Mouse (Mus musculus) spleen, adult 2 months (tissue): ENCODE measurements at regions not wholly inside any gene's neighbourhood (a gene's known extent, or its start where the extent isn't known, plus 50 kb on each side); places are given as distances from the start of the nearest gene placed in this dataset.

Source experiments
- CTCF ChIP-seq: fragments of 200-500 bp; IDR thresholded peaks from 2 replicates; pipeline ENCODE4 v1.5.1; 2011; ENCODE audit warnings: mild to moderate bottlenecking, inconsistent platforms; ENCODE audit not compliant: insufficient read depth, insufficient read length, insufficient replicate concordance; ENCODE audit errors: extremely low read depth
- POLR2A ChIP-seq: fragments of 200-500 bp; IDR thresholded peaks from 2 replicates; pipeline ENCODE4 v1.6.1; 2011; ENCODE audit warnings: low read depth, low read length, inconsistent platforms

GRCm38 (mm10) chr8:40150911-40151797 lies 523.7 kb upstream of the Adam24 start:
- no peak for TF ChIP-seq POLR2A
- no peak for TF ChIP-seq CTCF
